8 mouse cellular contexts compared by ENCODE assay signal in the genomic region with DNA sequence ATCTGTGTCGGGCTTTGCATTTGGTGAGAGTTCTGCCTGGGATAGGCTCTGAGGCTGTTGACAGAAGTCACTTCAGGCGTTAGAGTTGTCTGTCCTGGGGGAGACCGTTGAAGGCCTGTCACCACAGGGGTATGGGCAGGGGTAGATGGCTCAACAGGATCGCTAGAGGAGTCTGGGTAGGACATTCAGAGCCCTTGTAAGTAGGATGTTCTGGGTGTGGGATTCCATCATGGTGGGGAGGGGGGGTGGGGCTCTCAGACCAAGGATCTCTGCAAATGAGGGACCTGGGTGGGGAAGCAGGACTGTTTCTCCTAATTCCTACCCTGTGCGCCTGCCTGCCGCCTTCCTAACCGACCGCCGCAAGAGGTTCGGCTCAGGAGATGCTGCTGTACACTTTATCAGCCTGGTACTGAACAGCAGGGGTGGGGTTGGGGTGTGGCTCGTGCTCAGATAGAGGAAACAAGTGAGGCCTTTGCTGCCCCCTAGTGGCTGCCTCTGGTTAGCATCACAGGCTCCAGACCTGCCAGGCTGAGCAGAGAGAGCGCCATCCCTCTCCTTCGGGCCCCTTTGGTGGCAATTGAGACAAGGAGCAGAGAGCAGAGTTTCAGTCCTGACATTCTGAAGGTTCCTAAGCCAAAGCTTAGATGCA. TPM values are rescaled to one million over a fixed set of nuclear protein-coding genes. Genes with fewer than 3 reads are reported as not detected.
A peak's percentile ranks its signal among the peaks of the same experiment; 100 is the strongest.
DNase-seq lines count a peak whose midpoint lies in the region; ATAC-seq and TF ChIP-seq lines count a peak whose summit lies in the region.

No protein-coding gene starts in this region.

- no peak overlapping the region for H3K9ac ChIP-seq in hindbrain, embryonic 12.5 days
- no peak overlapping the region for H3K9ac ChIP-seq in lung, postnatal 0 days (replicated peaks; ENCODE audit: low read depth)

- H3K4me3 ChIP-seq in hindbrain, embryonic 12.5 days = no peak overlapping the region
- no peak overlapping the region for H3K4me3 ChIP-seq in lung, postnatal 0 days (ENCODE audit: low read depth, low read length)

- no peak for TF ChIP-seq EP300 in lung, postnatal 0 days (IDR thresholded peaks at IDR 0.05)

- H3K27ac ChIP-seq in hindbrain, embryonic 12.5 days = no peak overlapping the region
- 0 out of 2 replicates have a peak overlapping the region, but pooled peaks have one; percentile 26 for H3K27ac ChIP-seq in lung, postnatal 0 days (ENCODE audit: low read length)

- peak; percentile 86 for DNase-seq in MEL-GATA-1-ER (ENCODE audit: extremely low read depth, low read depth)
- DNase-seq in cerebellum, adult 9-10 months = peak; percentile 92
- DNase-seq in frontal cortex, postnatal 10 days (ENCODE audit: low spot score in 2 of 2) = peak; percentile 77 to 88
- DNase-seq in layer of hippocampus, postnatal 10 days (ENCODE audit: low spot score in 2 of 2) = peak; percentile 95 to 96
- DNase-seq in lung, postnatal 0 days (ENCODE audit: low spot score) = peak; percentile 95
- DNase-seq in ovary, postnatal 14 days (ENCODE audit: low spot score) = peak; percentile 87
- DNase-seq in thymus, postnatal 10 days (ENCODE audit: low spot score in 2 of 2) = peak; percentile 71 to 93

- peaks cover 11% of the 10 kb centered on the region; the same call in 1 of the 2 replicates for H3K4me1 ChIP-seq in hindbrain, embryonic 12.5 days
- peaks cover 14% of the 10 kb centered on the region for H3K4me1 ChIP-seq in lung, postnatal 0 days (ENCODE audit: insufficient read depth, low read depth, low read length)

- H3K27me3 ChIP-seq in hindbrain, embryonic 12.5 days = peaks cover 9% of the 10 kb centered on the region; the same call in 1 of the 2 replicates
- no peaks in the 10 kb centered on the region for H3K27me3 ChIP-seq in lung, postnatal 0 days (replicated peaks; ENCODE audit: insufficient read depth, low read length)

- H3K36me3 ChIP-seq in hindbrain, embryonic 12.5 days = no peaks in the 10 kb centered on the region
- H3K36me3 ChIP-seq in lung, postnatal 0 days (ENCODE audit: insufficient read depth, low read length) = peaks cover 19% of the 10 kb centered on the region; the same call in 1 of the 2 replicates

- no peaks in the 10 kb centered on the region for H3K9me3 ChIP-seq in hindbrain, embryonic 12.5 days (replicated peaks)
- no peaks in the 10 kb centered on the region for H3K9me3 ChIP-seq in lung, postnatal 0 days (ENCODE audit: low read length)

- peak; percentile 76 for ATAC-seq in hindbrain, embryonic 12.5 days (ENCODE audit: low FRiP score)
- peak; percentile 86 for ATAC-seq in lung, postnatal 0 days

- H3K4me2 ChIP-seq in hindbrain, embryonic 12.5 days (replicated peaks) = peak overlapping the region; percentile 38; the same call in 1 of the 2 replicates
- no peak overlapping the region for H3K4me2 ChIP-seq in lung, postnatal 0 days (replicated peaks; ENCODE audit: low read depth, low read length)

- WGBS in hindbrain, embryonic 12.5 days = 20% methylated on average over 10 of the region's 13 CpGs
- 9% methylated on average over 13 of the region's 13 CpGs for WGBS in lung, postnatal 0 days

- peak; percentile 96 for TF ChIP-seq CTCF in lung, postnatal 0 days (IDR thresholded peaks at IDR 0.05)

RNA-seq across cellular contexts. Expression of a gene that starts 3.7 kb away (rescaled TPM):
- not detected in 2 replicates for polyA plus RNA-seq in hindbrain, embryonic 12.5 days (2016; fragmentation: Nextera tagmentation; extraction: Ambion mirVana)
- total RNA-seq in layer of hippocampus, postnatal 10 days (2021) = not detected
- 1.6 and 2.4 TPM in 2 replicates for polyA plus RNA-seq in lung, postnatal 0 days (2015; fragmentation: Nextera tagmentation; extraction: Ambion mirVana)

RNA-seq across cellular contexts. Expression of a gene that starts 9.2 kb away (rescaled TPM):
- 15.1 and 15.6 TPM in 2 replicates for polyA plus RNA-seq in hindbrain, embryonic 12.5 days (2016; fragmentation: Nextera tagmentation; extraction: Ambion mirVana)
- 1 to 10 TPM; 7.6 to 8.5 TPM for total RNA-seq in layer of hippocampus, postnatal 10 days (2021)
- polyA plus RNA-seq in lung, postnatal 0 days (2015; fragmentation: Nextera tagmentation; extraction: Ambion mirVana) = 107 and 109 TPM in 2 replicates

RNA-seq across cellular contexts. Expression of a gene that starts 25.4 kb away (rescaled TPM):
- 54.3 and 58.7 TPM in 2 replicates for polyA plus RNA-seq in hindbrain, embryonic 12.5 days (2016; fragmentation: Nextera tagmentation; extraction: Ambion mirVana)
- 10 to 100 TPM; 56.8 to 58.0 TPM for total RNA-seq in layer of hippocampus, postnatal 10 days (2021)
- polyA plus RNA-seq in lung, postnatal 0 days (2015; fragmentation: Nextera tagmentation; extraction: Ambion mirVana) = 49.7 and 51.5 TPM in 2 replicates

RNA-seq across cellular contexts. Expression of a gene that starts 47.8 kb away (rescaled TPM):
- polyA plus RNA-seq in hindbrain, embryonic 12.5 days (2016; fragmentation: Nextera tagmentation; extraction: Ambion mirVana) = 0.22 and 0.61 TPM in 2 replicates
- total RNA-seq in layer of hippocampus, postnatal 10 days (2021) = not detected
- 0.10 and 0.42 TPM in 2 replicates for polyA plus RNA-seq in lung, postnatal 0 days (2015; fragmentation: Nextera tagmentation; extraction: Ambion mirVana)

RNA-seq across cellular contexts. Expression of a gene that starts 47.9 kb away (rescaled TPM):
- polyA plus RNA-seq in hindbrain, embryonic 12.5 days (2016; fragmentation: Nextera tagmentation; extraction: Ambion mirVana) = 15.5 and 17.4 TPM in 2 replicates
- total RNA-seq in layer of hippocampus, postnatal 10 days (2021) = 10 to 100 TPM in 1 of 2 experiments, 1 to 10 TPM in 1; 8.6 to 12.1 TPM
- 12.7 and 12.8 TPM in 2 replicates for polyA plus RNA-seq in lung, postnatal 0 days (2015; fragmentation: Nextera tagmentation; extraction: Ambion mirVana)
